Comparison of ENCODE assay signal across 20 mouse cellular contexts in the genomic region with DNA sequence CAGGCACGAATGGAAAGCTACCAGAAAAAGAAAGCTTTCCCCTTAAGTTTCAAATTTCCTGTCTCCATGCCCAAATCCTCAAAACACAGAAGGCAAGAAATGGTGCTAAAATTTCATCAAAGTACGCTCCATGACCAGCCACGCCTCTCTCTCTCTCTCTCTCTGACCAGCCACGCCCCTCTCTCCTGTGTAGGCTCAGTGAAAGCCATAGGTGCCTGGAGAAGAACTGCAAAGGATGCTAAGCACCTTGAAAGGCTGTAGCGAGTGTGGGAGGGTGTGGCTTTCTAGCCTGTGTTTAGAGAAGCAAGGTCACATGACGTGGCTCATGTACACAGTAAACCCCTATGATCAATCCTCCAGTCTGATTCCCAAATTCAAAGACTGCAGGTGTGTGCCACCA.
A peak's percentile ranks its signal among the peaks of the same experiment; 100 is the strongest.
DNase-seq lines count a peak whose midpoint lies in the region; ATAC-seq and TF ChIP-seq lines count a peak whose summit lies in the region.
"Had no signal": no experiment of that assay in that cellular context is flagged by ENCODE, and none has a peak within 500 bp of the region (broad histone marks: within the 10 kb centered on the region; RNA-seq: fewer than 3 reads in every experiment).

No protein-coding gene starts in this region.

- 79% methylated on average over 6 of the region's 6 CpGs for WGBS in hindbrain, embryonic 16.5 days
- WGBS in hindbrain, embryonic 13.5 days = 78% methylated on average over 6 of the region's 6 CpGs
- WGBS in neural tube, embryonic 15.5 days = 73% methylated on average over 6 of the region's 6 CpGs
- 53% methylated on average over 6 of the region's 6 CpGs for WGBS in lung, adult 2 months

- TF ChIP-seq POLR2A in lung, adult 2 months (IDR thresholded peaks at IDR 0.05; ENCODE audit: borderline replicate concordance, extremely low read depth, low read depth, low read length) = no peak

- H3K9ac ChIP-seq in hindbrain, embryonic 16.5 days (ENCODE audit: low read depth, low read length) = no peak overlapping the region
- H3K9ac ChIP-seq in hindbrain, embryonic 13.5 days = no peak overlapping the region
- H3K9ac ChIP-seq in neural tube, embryonic 15.5 days (replicated peaks) = no peak overlapping the region
- H3K9ac ChIP-seq: embryonic facial prominence, embryonic 12.5 days; heart, embryonic 13.5 days; hindbrain, embryonic 12.5 days; intestine, embryonic 15.5 days had no signal

- H3K4me1 ChIP-seq in hindbrain, embryonic 16.5 days (ENCODE audit: control insufficient read depth, insufficient read depth, low read depth, low read length) = no peaks in the 10 kb centered on the region
- peaks cover 15% of the 10 kb centered on the region for H3K4me1 ChIP-seq in hindbrain, embryonic 13.5 days (replicated peaks)
- H3K4me1 ChIP-seq in neural tube, embryonic 15.5 days = peaks cover 23% of the 10 kb centered on the region
- no peaks in the 10 kb centered on the region; the same call in 1 of the 2 replicates for H3K4me1 ChIP-seq in lung, adult 2 months (ENCODE audit: control insufficient read depth, insufficient read depth, low read length)
- H3K4me1 ChIP-seq: embryonic facial prominence, embryonic 12.5 days; intestine, embryonic 15.5 days had no signal

- H3K4me2 ChIP-seq in hindbrain, embryonic 16.5 days (ENCODE audit: low read length) = no peak overlapping the region
- H3K4me2 ChIP-seq in hindbrain, embryonic 13.5 days = no peak overlapping the region
- no peak overlapping the region for H3K4me2 ChIP-seq in neural tube, embryonic 15.5 days
- H3K4me2 ChIP-seq: embryonic facial prominence, embryonic 12.5 days; heart, embryonic 13.5 days; hindbrain, embryonic 12.5 days; intestine, embryonic 15.5 days had no signal

- TF ChIP-seq CTCF in lung, adult 2 months (IDR thresholded peaks at IDR 0.05; ENCODE audit: insufficient read depth, low read length) = no peak

- no peak overlapping the region for H3K4me3 ChIP-seq in hindbrain, embryonic 16.5 days (ENCODE audit: low read length)
- H3K4me3 ChIP-seq in hindbrain, embryonic 13.5 days = no peak overlapping the region
- H3K4me3 ChIP-seq in neural tube, embryonic 15.5 days (replicated peaks) = no peak overlapping the region
- no peak overlapping the region for H3K4me3 ChIP-seq in lung, adult 2 months (replicated peaks; ENCODE audit: extremely low read depth, low read depth, low read length)
- H3K4me3 ChIP-seq: embryonic facial prominence, embryonic 12.5 days; forebrain, embryonic 10.5 days; heart, embryonic 13.5 days; hindbrain, embryonic 12.5 days; intestine, embryonic 15.5 days had no signal

- ATAC-seq in hindbrain, embryonic 16.5 days = peak; percentile 21; the same call in 1 of the 2 replicates
- ATAC-seq in hindbrain, embryonic 13.5 days (ENCODE audit: low FRiP score) = no peak
- ATAC-seq in neural tube, embryonic 15.5 days (ENCODE audit: low FRiP score) = 0 out of 2 replicates have a peak, but pooled peaks have one; percentile 22
- ATAC-seq: forebrain, embryonic 14.5 days; intestine, embryonic 15.5 days had no signal

- H3K27me3 ChIP-seq in hindbrain, embryonic 16.5 days (replicated peaks; ENCODE audit: control insufficient read depth, insufficient read depth, low read length) = no peaks in the 10 kb centered on the region
- H3K27me3 ChIP-seq in hindbrain, embryonic 13.5 days = no peaks in the 10 kb centered on the region
- no peaks in the 10 kb centered on the region for H3K27me3 ChIP-seq in neural tube, embryonic 15.5 days (replicated peaks)
- H3K27me3 ChIP-seq: embryonic facial prominence, embryonic 12.5 days; heart, embryonic 13.5 days; hindbrain, embryonic 12.5 days; intestine, embryonic 15.5 days had no signal

- no peak for DNase-seq in neural tube, embryonic 10.5 days (ENCODE audit: extremely low spot score, low spot score)
- DNase-seq in fibroblast of lung, adult 2 months (ENCODE audit: low read depth) = peak; percentile 9
- no peak for DNase-seq in lung, adult 2 months
- DNase-seq: adrenal gland, postnatal 10 days; cerebellum, adult 11 months; cerebellum, adult 8-10 months; cerebellum, postnatal 14 days; embryo, embryonic 11 days; gastrocnemius, postnatal 10 days; heart, postnatal 36 days had no signal

- H3K27ac ChIP-seq in hindbrain, embryonic 16.5 days (ENCODE audit: low read depth, low read length) = no peak overlapping the region
- no peak overlapping the region for H3K27ac ChIP-seq in hindbrain, embryonic 13.5 days
- H3K27ac ChIP-seq in neural tube, embryonic 15.5 days (replicated peaks) = no peak overlapping the region
- H3K27ac ChIP-seq: embryonic facial prominence, embryonic 12.5 days; forebrain, embryonic 10.5 days; heart, embryonic 13.5 days; hindbrain, embryonic 12.5 days; intestine, embryonic 15.5 days had no signal

- no peaks in the 10 kb centered on the region for H3K9me3 ChIP-seq in hindbrain, embryonic 16.5 days (ENCODE audit: control insufficient read depth, low read length)
- H3K9me3 ChIP-seq in hindbrain, embryonic 13.5 days = no peaks in the 10 kb centered on the region
- H3K9me3 ChIP-seq in neural tube, embryonic 15.5 days (replicated peaks) = no peaks in the 10 kb centered on the region
- H3K9me3 ChIP-seq: embryonic facial prominence, embryonic 12.5 days; forebrain, embryonic 10.5 days; heart, embryonic 13.5 days; hindbrain, embryonic 12.5 days; intestine, embryonic 15.5 days had no signal

- H3K36me3 ChIP-seq in hindbrain, embryonic 16.5 days (ENCODE audit: control insufficient read depth, insufficient read depth, low read length) = peaks cover 9% of the 10 kb centered on the region; the same call in 1 of the 2 replicates
- H3K36me3 ChIP-seq in hindbrain, embryonic 13.5 days = peaks cover 20% of the 10 kb centered on the region
- H3K36me3 ChIP-seq in neural tube, embryonic 15.5 days = peaks cover 18% of the 10 kb centered on the region
- H3K36me3 ChIP-seq: G1E; intestine, embryonic 15.5 days had no signal
